Mouse (Mus musculus) liver, embryonic 14.5 days (tissue): ENCODE measurements around the gene Olfr118.

Experiments used
- CTCF ChIP-seq: IDR thresholded peaks from 2 replicates; pipeline ENCODE4 v1.5.1; 2016; ENCODE audit warnings: antibody characterized with exemption, low read depth, control low read depth
- EP300 ChIP-seq: IDR thresholded peaks from 2 replicates; pipeline ENCODE4 v1.6.1; 2016; ENCODE audit warnings: antibody characterized with exemption, low read depth

DNA sequence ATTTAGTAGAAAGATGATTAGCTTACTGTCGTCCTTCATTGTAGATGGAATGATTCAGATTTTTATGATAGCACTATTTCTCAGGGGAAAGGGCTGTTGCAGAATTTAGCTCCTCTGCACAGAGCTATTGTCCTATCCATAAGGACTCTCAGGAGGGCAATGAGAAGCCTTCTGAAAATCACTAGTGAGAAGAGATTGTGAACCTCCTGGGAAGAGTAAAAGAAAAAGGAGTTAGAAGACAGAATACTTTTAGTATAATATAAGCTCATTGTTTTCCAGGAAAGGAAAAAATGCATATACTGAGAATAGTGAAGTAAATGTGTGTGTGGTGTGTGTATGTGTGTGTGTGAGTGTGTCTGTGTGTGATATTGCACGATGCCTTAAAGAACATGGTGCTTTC, at the start of gene Olfr118:
- TF ChIP-seq CTCF (no peak), EP300 (no peak)
